Mouse (Mus musculus) stomach, embryonic 14.5 days (tissue): ENCODE data around the gene Stx4a. TPM values are rescaled to one million over a fixed set of nuclear protein-coding genes. Genes with fewer than 3 reads are reported as not detected.
A peak's percentile ranks its signal among the peaks of the same experiment; 100 is the strongest.
"Not testable (repeated sequence)": the region's sequence is repeated elsewhere in the genome, so short reads cannot be mapped to it uniquely, and the experiment has no call there.

Source experiments
- ATAC-seq: fragments of 200-750 bp; cut with Nextera tagmentation; 2 replicates; pipeline ENCODE4 v1.8.0; 2017; ENCODE audit warnings: low read depth, moderate TSS enrichment; ENCODE audit not compliant: insufficient number of reproducible peaks, insufficient read depth, low FRiP score
- H3K27ac ChIP-seq: fragments of 300-500 bp; sonication (generic); 2 replicates; pipeline ENCODE4 v1.5.1; 2014; ENCODE audit warnings: mild to moderate bottlenecking, low read length, moderate library complexity, mixed read lengths
- H3K27me3 ChIP-seq: fragments of 300-500 bp; sonication (generic); 2 replicates; pipeline ENCODE4 v1.6.1; 2014; ENCODE audit warnings: low read length, control low read depth, mixed read lengths; ENCODE audit not compliant: control insufficient read depth, insufficient read depth
- H3K36me3 ChIP-seq: fragments of 300-500 bp; sonication (generic); 2 replicates; pipeline ENCODE4 v1.6.1; 2014; ENCODE audit warnings: mild to moderate bottlenecking, control low read depth, low read length, moderate library complexity, mixed read lengths; ENCODE audit not compliant: control insufficient read depth, insufficient read depth
- H3K4me1 ChIP-seq: fragments of 300-500 bp; sonication (generic); 2 replicates; pipeline ENCODE4 v1.6.1; 2014; ENCODE audit warnings: low read length, control low read depth, mixed read lengths; ENCODE audit not compliant: control insufficient read depth, insufficient read depth
- H3K4me2 ChIP-seq: fragments of 300-500 bp; sonication (generic); replicated peaks from 2 replicates; pipeline ENCODE4 v1.6.1; 2014; ENCODE audit warnings: low read depth, low read length, control low read depth
- H3K4me3 ChIP-seq: fragments of 300-500 bp; sonication (generic); 2 replicates; pipeline ENCODE4 v1.5.1; 2014; ENCODE audit warnings: low read depth, low read length, control low read depth
- H3K9ac ChIP-seq: fragments of 300-500 bp; sonication (generic); replicated peaks from 2 replicates; pipeline ENCODE4 v1.6.1; 2014; ENCODE audit warnings: low read depth, mild to moderate bottlenecking, control low read depth, low read length, moderate library complexity, mixed read lengths
- H3K9me3 ChIP-seq: fragments of 300-500 bp; sonication (generic); 2 replicates; pipeline ENCODE4 v1.6.1; 2016; ENCODE audit warnings: low read depth, low read length, control low read depth; ENCODE audit not compliant: control insufficient read depth
- WGBS: fragments of 180-500 bp; shearing (Covaris S2); extraction: QIAGEN DNeasy Blood & Tissue Kit; methylation state at CpG from one replicate; pipeline ENCODE4 v1.1.7; 2014; 5-methylcytosine and 5-hydroxymethylcytosine counted together
- polyA plus RNA-seq: library from polyadenylated mRNA; unstranded; fragments of >200 nt; fragmentation: Nextera tagmentation; extraction: Ambion mirVana; gene quantifications from 2 replicates; pipeline ENCODE4 v1.2.1, GENCODE M21; 2014

Stx4a gene
- polyA plus RNA-seq: 29.1 and 29.7 TPM in 2 replicates

DNA sequence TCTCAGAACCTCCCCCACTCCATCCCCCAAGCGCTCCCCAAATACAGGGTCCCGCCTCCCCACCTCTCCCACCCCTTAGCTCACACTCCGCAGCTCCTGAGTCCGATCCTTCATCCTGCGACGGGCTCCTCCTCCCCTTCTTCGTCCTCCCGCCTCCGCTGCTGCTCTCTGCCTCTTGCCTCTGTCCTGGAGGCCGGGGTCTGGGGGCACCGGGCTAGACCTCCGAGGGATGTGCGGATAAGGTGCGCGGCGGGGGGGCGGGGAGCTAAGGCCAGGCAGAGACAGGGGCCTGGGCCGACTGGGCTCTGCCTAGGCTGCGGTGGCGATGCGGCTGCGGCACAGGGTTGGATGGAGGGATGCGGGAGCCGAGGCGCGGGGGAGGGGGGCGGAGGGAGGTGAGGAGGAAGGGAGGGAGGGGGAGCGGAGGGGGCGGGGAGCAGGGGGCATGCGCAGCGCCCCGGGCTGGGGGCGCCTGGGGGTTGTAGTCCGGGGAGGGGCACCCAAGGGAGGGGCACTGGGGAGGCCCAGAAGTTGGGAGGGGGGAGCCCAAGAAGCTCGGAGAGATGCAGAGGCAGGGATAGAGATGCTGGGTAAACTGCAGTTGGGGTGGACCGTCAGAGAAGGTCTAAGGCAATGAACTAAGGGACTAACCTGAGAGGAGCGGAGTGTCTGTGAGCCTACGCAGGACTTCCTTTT is at the start of gene Stx4a, which contains the start of gene Stx1b:
Gene Stx4a, plus strand, starts transcription at position 119 of the 696 bp plus-strand sequence.
Gene Stx1b, minus strand, starts transcription at position 374 of the 696 bp plus-strand sequence.
- Histone ChIP-seq H3K4me1 (no peaks in the 10 kb centered on the region), H3K36me3 (no peaks in the 10 kb centered on the region), H3K27ac (no peak within 1 kb of the TSS), H3K4me2 (peak within 1 kb of the TSS; percentile 58), H3K9ac (peak within 1 kb of the TSS; percentile 58), H3K27me3 (no peaks in the 10 kb centered on the region), H3K4me3 (peak within 1 kb of the TSS; percentile 57), H3K9me3 (no peaks in the 10 kb centered on the region)
- ATAC-seq: peak; percentile 68; the same call in 1 of the 2 replicates
- WGBS: 2% methylated on average over 35 of the region's 38 CpGs

DNA sequence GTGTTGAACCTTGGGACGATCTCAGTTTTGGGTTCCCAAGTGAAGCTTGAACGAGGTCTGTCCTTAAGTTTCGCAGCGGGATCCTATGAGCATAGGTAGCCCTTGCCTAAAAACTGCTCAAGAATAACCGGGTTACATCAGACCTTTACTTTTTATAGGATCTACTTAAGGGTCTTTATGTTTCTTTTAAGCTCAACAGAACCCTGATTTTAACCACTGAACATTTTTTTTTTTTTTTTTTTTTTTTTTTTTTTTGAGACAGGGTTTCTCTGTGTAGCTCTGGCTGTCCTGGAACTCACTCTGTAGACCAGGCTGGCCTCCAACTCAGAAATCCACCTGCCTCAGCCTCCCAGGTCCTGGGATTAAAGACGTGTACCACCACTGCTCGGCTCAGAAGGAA is 48.3 kb upstream of the Stx4a start:
- Histone ChIP-seq H3K4me3 (peak overlapping the region; percentile 85), H3K36me3 (peaks cover 18% of the 10 kb centered on the region; the same call in 1 of the 2 replicates), H3K4me1 (peaks cover 15% of the 10 kb centered on the region), H3K9ac (peak overlapping the region; percentile 93; the same call in 1 of the 2 replicates), H3K4me2 (peak overlapping the region; percentile 51)
- not testable (repeated sequence) for H3K9me3 ChIP-seq, H3K27ac ChIP-seq, ATAC-seq, H3K27me3 ChIP-seq
- 76% methylated on average over 7 of the region's 7 CpGs for WGBS

DNA sequence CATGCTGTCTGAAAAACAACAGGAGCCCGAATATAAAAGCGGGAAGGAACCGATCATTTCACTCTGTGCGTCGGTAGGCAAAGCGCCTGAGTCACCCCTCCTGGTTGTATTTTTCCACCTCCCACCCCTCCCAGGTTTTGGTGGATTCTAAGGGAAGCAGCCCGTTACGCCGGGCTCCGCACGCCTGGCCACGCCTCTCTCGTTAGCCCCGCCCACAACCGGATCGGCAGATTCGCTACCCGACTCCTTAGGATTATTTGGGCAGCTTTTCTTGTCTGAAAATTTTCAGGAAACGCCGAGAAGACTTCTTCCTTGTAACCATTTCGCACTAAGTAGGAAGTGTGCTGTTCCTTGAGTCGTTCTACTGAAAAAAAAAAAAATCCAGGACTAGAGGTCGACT is 47.7 kb upstream of the Stx4a start, which contains the start of gene Setd1a:
Gene Setd1a, plus strand, starts transcription at position 245 of the 400 bp plus-strand sequence.
- Histone ChIP-seq H3K4me1 (peaks cover 10% of the 10 kb centered on the region), H3K4me2 (peak within 1 kb of the TSS; percentile 91)
- WGBS: under 1% methylated on average over 23 of the region's 23 CpGs

DNA sequence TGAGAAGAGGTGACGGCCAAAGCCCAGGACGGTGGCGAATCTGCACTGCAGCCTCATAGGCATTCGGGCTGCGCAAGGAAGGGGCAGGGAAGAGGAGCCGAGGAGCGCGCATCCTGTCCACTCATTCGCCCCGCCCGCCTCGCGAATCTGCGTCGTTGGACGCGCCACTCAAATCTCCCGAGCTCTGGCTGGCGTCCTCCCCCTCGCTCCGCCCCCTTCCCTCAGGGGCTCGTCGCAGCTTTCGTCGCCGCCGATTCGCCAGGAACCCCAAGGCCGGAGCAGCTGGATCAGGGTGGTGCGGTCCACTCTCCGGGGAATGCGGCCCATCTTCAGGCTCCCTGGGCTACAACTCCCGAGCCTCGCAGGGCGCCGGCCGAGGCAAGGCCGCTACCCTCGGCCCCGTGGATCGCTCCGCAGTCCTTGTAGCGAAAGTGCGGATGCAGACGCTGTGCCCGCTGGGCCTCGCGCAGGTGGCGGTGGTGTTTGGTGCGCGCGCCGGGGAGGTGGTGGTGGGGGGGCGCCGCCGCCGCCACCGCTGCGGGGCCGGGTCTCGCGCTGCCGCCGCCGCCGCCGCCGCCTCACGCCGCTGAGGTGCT is 47.1 kb upstream of the Stx4a start:
- Histone ChIP-seq H3K4me1 (peaks cover 7% of the 10 kb centered on the region), H3K4me2 (peak overlapping the region; percentile 51), H3K27me3 (no peaks in the 10 kb centered on the region), H3K4me3 (peak overlapping the region; percentile 85), H3K9me3 (no peaks in the 10 kb centered on the region), H3K27ac (peak overlapping the region; percentile 99), H3K36me3 (peaks cover 29% of the 10 kb centered on the region), H3K9ac (peak overlapping the region; percentile 93)
- 0% methylated on average over 54 of the region's 70 CpGs for WGBS
- ATAC-seq: peak; percentile 92

More for the DNA sequence above, 47.7 kb upstream of the Stx4a start, which contains the start of gene Setd1a:
- peak; percentile 61; the same call in 1 of the 2 replicates for ATAC-seq
- H3K36me3 ChIP-seq: peaks cover 24% of the 10 kb centered on the region
- no peaks in the 10 kb centered on the region for H3K27me3 ChIP-seq
- peak within 1 kb of the TSS; percentile 85 for H3K4me3 ChIP-seq
- H3K9me3 ChIP-seq: no peaks in the 10 kb centered on the region
- peak within 1 kb of the TSS; percentile 99 for H3K27ac ChIP-seq
- H3K9ac ChIP-seq: peak within 1 kb of the TSS; percentile 93

DNA sequence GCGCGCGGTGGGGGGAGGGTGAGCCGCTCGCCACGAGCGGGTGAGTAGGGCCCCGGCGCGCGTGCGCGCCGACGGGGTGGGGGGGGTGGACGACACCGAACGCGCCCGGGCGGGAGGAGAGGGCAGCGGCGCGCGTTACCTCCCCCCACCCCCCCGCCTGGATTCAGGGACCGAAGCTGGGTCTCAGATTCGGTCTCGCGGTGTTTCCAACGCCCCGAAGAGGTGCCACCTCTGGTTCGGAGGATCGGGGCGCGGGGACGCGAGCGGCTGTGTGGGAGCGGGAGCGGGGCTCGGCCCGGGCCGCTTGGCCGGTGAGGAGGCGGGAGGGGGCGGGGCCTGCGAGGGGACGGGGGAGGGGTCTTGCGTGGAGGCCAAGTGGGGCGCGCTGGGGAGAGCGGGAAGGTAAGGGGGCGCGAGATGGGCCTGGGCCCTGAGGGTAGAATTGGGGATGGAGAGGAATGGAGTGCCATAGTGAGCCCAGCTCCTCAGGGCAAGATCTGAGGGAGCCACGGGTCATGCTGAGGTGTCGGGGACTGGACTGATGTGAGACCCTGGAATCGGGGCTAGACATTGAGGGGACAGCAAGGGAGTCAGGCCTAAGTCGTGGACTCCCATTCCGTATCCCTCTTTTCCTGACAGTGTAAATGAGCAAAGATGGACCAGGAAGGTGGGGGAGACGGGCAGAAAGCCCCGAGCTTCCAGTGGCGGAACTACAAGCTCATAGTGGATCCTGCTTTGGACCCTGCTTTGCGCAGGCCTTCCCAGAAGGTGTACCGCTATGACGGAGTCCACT is 46.4 kb upstream of the Stx4a start:
- H3K36me3 ChIP-seq: peaks cover 36% of the 10 kb centered on the region
- ATAC-seq: peak; percentile 35
- H3K4me1 ChIP-seq: peaks cover 7% of the 10 kb centered on the region
- H3K27ac ChIP-seq: peak overlapping the region; percentile 99
- no peaks in the 10 kb centered on the region for H3K27me3 ChIP-seq
- peak overlapping the region; percentile 91 for H3K4me2 ChIP-seq
- H3K9me3 ChIP-seq: no peaks in the 10 kb centered on the region
- peak overlapping the region; percentile 93 for H3K9ac ChIP-seq
- WGBS: 2% methylated on average over 54 of the region's 66 CpGs
- H3K4me3 ChIP-seq: peak overlapping the region; percentile 85

DNA sequence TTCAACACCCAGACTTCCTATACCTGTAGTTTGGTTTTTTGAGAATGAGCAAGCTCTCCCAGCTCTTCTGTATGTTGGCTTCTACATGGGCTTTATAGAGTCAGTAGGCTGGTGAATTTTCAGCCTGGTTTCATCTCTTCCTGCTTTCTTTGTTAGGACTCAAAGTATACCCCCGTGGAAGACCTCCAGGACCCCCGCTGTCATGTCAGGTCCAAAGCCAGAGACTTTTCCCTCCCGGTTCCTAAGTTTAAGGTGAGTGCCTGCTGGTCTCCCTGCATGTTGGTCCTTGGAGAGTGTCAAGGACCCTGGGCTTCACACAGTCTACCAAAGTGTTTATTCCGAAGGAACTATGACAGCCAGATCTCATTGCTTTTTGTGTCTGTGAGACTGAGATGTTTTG is 45.7 kb upstream of the Stx4a start:
- ATAC-seq: no peak
- H3K4me1 ChIP-seq: peaks cover 7% of the 10 kb centered on the region
- WGBS: 76% methylated on average over 4 of the region's 4 CpGs
- H3K27ac ChIP-seq: peak overlapping the region; percentile 99; the same call in 1 of the 2 replicates
- H3K36me3 ChIP-seq: peaks cover 37% of the 10 kb centered on the region
- no peaks in the 10 kb centered on the region for H3K9me3 ChIP-seq
- H3K27me3 ChIP-seq: no peaks in the 10 kb centered on the region
- H3K4me3 ChIP-seq: peak overlapping the region; percentile 85
- H3K4me2 ChIP-seq: peak overlapping the region; percentile 91
- H3K9ac ChIP-seq: peak overlapping the region; percentile 93

DNA sequence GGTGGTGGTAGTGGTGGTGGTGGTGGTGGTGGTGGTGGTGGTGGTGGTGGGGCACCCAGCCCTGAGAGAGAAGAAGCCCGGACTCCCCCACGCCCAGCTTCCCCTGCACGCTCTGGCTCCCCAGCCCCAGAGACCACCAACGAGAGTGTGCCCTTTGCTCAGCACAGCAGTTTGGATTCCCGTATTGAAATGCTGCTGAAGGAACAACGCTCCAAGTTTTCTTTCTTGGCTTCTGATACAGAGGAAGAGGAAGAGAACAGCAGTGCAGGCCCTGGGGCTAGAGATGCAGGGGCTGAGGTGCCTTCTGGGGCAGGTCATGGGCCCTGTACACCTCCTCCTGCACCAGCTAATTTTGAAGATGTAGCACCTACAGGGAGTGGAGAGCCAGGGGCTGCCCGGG is 38.8 kb upstream of the Stx4a start, which contains the start of gene Gm49388:
Gene Gm49388, plus strand, starts transcription at position 301 of the 400 bp plus-strand sequence.
- ATAC-seq: no peak
- no peak within 1 kb of the TSS for H3K4me3 ChIP-seq
- 91% methylated on average over 7 of the region's 7 CpGs for WGBS
- no peaks in the 10 kb centered on the region for H3K27me3 ChIP-seq
- H3K4me1 ChIP-seq: no peaks in the 10 kb centered on the region
- H3K4me2 ChIP-seq: no peak within 1 kb of the TSS
- H3K9ac ChIP-seq: no peak within 1 kb of the TSS
- H3K9me3 ChIP-seq: no peaks in the 10 kb centered on the region
- no peak within 1 kb of the TSS for H3K27ac ChIP-seq
- peaks cover 87% of the 10 kb centered on the region for H3K36me3 ChIP-seq
